Mouse (Mus musculus) heart, embryonic 11.5 days (tissue): ENCODE measurements around the gene Tldc2. TPM values are rescaled to one million over a fixed set of nuclear protein-coding genes. Genes with fewer than 3 reads are reported as not detected.

ENCODE experiments used
- ATAC-seq: fragments of 200-750 bp; cut with Nextera tagmentation; replicated peaks from 2 replicates; pipeline ENCODE4 v1.8.0; 2017; ENCODE audit warnings: moderate library complexity; ENCODE audit not compliant: insufficient number of reproducible peaks, low FRiP score, low TSS enrichment
- H3K27ac ChIP-seq: fragments of 300-500 bp; sonication (generic); 2 replicates; pipeline ENCODE4 v1.5.1; 2014; ENCODE audit warnings: mild to moderate bottlenecking, low read depth, low read length
- H3K27me3 ChIP-seq: fragments of 300-500 bp; sonication (generic); 2 replicates; pipeline ENCODE4 v1.6.1; 2014; ENCODE audit warnings: mild to moderate bottlenecking, low read length, mixed read lengths; ENCODE audit not compliant: control insufficient read depth, insufficient read depth
- H3K36me3 ChIP-seq: fragments of 300-500 bp; sonication (generic); 2 replicates; pipeline ENCODE4 v1.6.1; 2014; ENCODE audit warnings: mild to moderate bottlenecking, low read length, moderate library complexity, mixed read lengths; ENCODE audit not compliant: control insufficient read depth, insufficient read depth
- H3K4me1 ChIP-seq: fragments of 300-500 bp; sonication (generic); 2 replicates; pipeline ENCODE4 v1.6.1; 2014; ENCODE audit warnings: low read length; ENCODE audit not compliant: control insufficient read depth, insufficient read depth
- H3K4me2 ChIP-seq: fragments of 300-500 bp; sonication (generic); 2 replicates; pipeline ENCODE4 v1.6.1; 2014; ENCODE audit warnings: mild to moderate bottlenecking, moderate library complexity
- H3K4me3 ChIP-seq: fragments of 300-500 bp; sonication (generic); 2 replicates; pipeline ENCODE4 v1.5.1; 2014; ENCODE audit warnings: low read depth, low read length
- H3K9ac ChIP-seq: fragments of 300-500 bp; sonication (generic); 2 replicates; pipeline ENCODE4 v1.6.1; 2014; ENCODE audit warnings: mild to moderate bottlenecking, low read depth, low read length, moderate library complexity
- H3K9me3 ChIP-seq: fragments of 300-500 bp; sonication (generic); replicated peaks from 2 replicates; pipeline ENCODE4 v1.6.1; 2016; ENCODE audit warnings: low read length; ENCODE audit not compliant: control insufficient read depth
- WGBS: fragments of 180-500 bp; shearing (Covaris S2); extraction: QIAGEN DNeasy Blood & Tissue Kit; methylation state at CpG from one replicate; pipeline ENCODE4 v1.1.7; 2014; ENCODE audit not compliant: insufficient replicate concordance; 5-methylcytosine and 5-hydroxymethylcytosine counted together
- polyA plus RNA-seq: library from polyadenylated mRNA; unstranded; fragments of >200 nt; fragmentation: Nextera tagmentation; extraction: Ambion mirVana; gene quantifications from 2 replicates; pipeline ENCODE4 v1.2.1, GENCODE M21; 2014

The Tldc2 gene
- 0.26 TPM in 1 of 2 replicates, not detected in the other for polyA plus RNA-seq

DNA sequence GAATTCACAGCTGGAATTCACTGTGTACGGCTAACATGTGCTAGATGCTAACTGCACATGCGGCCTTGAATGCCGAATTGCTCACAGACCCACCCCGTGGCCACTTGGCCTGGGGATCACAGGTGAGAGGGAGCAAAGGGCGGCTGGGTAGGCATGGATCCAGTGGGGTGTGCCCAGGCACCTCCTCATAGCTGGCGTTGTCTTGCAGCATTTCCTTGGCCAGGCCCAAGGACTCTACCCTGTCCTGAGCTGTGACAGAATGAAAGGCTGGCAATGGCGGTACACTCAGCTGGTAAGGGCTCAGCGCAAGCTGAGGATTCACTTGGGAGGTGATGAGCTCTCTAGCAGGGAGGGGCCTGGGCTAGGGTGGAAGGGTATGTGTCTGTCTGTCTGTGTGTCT, at the start of gene Tldc2:
TSS of gene Tldc2 (plus strand) at position 260 of the 400 bp plus-strand sequence.
- H3K36me3 ChIP-seq: no peaks in the 10 kb centered on the region
- no peak within 1 kb of the TSS for H3K27ac ChIP-seq
- no peaks in the 10 kb centered on the region for H3K9me3 ChIP-seq
- H3K4me1 ChIP-seq: peaks cover 17% of the 10 kb centered on the region
- H3K4me2 ChIP-seq: no peak within 1 kb of the TSS
- H3K27me3 ChIP-seq: peaks cover 2% of the 10 kb centered on the region; the same call in 1 of the 2 replicates
- no peak within 1 kb of the TSS for H3K9ac ChIP-seq
- no peak within 1 kb of the TSS for H3K4me3 ChIP-seq
- ATAC-seq: no peak
- WGBS: 84% methylated on average over 8 of the region's 8 CpGs

DNA sequence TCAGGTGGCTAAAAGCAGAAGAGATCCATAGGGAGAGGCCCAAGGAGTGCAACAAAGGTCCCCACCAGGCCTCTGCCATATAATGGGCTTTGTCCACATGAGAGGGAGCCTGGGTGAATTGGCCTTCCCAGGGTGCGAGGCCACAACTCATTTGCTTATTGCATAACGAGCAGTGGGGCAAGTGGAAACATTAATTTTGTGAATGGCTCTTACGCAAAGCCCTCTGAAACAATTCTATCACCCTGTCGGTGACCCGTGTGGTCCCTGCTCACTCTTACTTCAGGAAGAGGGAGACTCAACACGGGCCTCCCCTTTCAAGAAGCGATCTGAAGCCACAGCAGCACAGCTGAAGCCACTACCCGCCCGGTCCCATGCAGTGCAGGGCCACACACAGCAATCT, 49.6 kb upstream of the Tldc2 start:
- no peaks in the 10 kb centered on the region for H3K27me3 ChIP-seq
- H3K9ac ChIP-seq: no peak overlapping the region
- ATAC-seq: no peak
- H3K4me1 ChIP-seq: no peaks in the 10 kb centered on the region
- H3K36me3 ChIP-seq: peaks cover 39% of the 10 kb centered on the region
- H3K9me3 ChIP-seq: no peaks in the 10 kb centered on the region
- 86% methylated on average over 9 of the region's 9 CpGs for WGBS
- H3K27ac ChIP-seq: no peak overlapping the region
- no peak overlapping the region for H3K4me3 ChIP-seq
- H3K4me2 ChIP-seq: no peak overlapping the region

DNA sequence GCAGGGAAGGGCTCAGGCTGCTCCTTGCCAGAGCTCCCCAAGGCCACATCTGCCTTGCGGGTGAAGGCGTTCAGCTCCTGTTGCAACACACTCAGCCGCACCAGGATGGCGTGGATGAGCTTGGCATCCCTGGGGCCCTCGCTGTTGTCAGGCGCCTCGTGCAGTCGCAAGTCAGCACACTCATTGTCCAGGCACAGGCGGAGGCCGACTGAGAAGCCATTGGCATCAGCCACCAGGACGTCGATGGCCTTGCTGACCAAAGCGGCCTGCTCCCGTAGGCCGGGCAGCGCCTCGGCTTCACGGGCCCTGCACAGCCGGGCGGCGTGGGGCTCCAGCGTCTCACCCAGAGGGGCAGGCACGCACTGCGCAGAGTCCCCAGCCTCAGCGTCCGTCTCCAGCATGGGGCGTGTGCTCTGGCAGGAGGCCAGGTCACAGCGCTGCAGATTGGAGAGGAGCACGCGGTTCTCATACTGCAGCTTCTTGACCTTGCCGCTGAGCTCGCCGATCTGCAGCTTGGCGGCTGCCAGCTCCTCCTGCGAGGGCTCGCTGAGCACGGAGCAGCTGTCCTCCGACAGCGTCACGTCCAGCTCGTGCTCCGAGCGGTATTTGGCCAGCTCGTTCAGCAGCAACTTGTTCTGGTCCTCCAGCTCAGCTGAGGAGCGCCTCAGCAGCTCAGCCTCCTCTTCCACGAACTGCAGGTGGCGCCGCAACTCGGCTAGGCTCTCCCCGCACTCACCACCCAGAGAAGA, 46.8 kb upstream of the Tldc2 start:
- H3K4me1 ChIP-seq: no peaks in the 10 kb centered on the region
- ATAC-seq: no peak
- H3K9ac ChIP-seq: no peak overlapping the region
- no peak overlapping the region for H3K4me2 ChIP-seq
- peaks cover 34% of the 10 kb centered on the region for H3K36me3 ChIP-seq
- H3K27ac ChIP-seq: no peak overlapping the region; the same call in 1 of the 2 replicates
- no peaks in the 10 kb centered on the region for H3K9me3 ChIP-seq
- no peaks in the 10 kb centered on the region for H3K27me3 ChIP-seq
- WGBS: 86% methylated on average over 50 of the region's 50 CpGs
- H3K4me3 ChIP-seq: no peak overlapping the region

DNA sequence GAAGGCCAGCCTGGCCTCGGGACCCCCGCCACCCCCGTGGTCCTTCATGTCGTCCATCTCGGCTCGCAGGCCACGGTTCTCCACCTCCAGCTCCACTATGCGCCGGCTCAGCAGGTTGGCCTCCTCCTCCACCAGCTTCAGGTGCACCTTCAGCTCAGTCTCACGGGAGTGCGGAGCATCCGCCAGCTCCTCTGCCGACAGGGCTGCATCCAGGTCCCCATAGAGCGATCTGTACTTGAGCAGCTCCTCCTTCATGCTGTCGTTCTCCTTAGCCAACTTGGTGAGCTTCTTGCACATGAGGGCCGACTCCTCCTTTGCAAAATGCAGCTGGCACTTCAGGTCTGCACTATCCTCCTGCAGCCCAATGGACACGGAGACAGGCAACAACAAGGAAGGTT, 46.2 kb upstream of the Tldc2 start:
- WGBS: 77% methylated on average over 17 of the region's 17 CpGs
- peaks cover 39% of the 10 kb centered on the region for H3K36me3 ChIP-seq
- H3K27ac ChIP-seq: no peak overlapping the region; the same call in 1 of the 2 replicates
- no peak overlapping the region for H3K9ac ChIP-seq
- H3K9me3 ChIP-seq: no peaks in the 10 kb centered on the region
- no peaks in the 10 kb centered on the region for H3K4me1 ChIP-seq
- H3K4me3 ChIP-seq: no peak overlapping the region
- H3K27me3 ChIP-seq: no peaks in the 10 kb centered on the region
- no peak for ATAC-seq
- no peak overlapping the region for H3K4me2 ChIP-seq

DNA sequence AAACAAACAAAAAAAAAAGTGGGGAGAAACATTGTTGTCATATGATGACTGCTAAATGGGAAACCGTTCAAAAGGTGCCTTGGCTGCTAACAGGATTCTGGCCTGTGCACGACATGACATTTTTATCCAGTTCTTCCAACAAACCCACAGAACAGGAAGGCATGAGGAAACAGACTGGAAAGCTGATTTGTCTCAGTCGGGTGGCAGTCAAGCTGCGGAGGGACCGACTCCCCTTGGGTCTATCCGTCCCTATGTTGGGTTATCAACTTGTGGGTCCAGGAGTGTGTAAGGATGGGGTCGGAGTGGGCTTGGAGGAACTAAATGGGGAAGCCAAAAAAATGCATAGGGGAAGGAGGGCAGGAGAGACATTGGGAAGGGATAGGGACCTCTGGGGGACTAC, 45.4 kb upstream of the Tldc2 start:
- Histone ChIP-seq H3K27me3 (no peaks in the 10 kb centered on the region), H3K9me3 (no peaks in the 10 kb centered on the region), H3K27ac (no peak overlapping the region), H3K9ac (no peak overlapping the region), H3K4me3 (no peak overlapping the region), H3K4me1 (no peaks in the 10 kb centered on the region), H3K4me2 (no peak overlapping the region), H3K36me3 (peaks cover 47% of the 10 kb centered on the region)
- WGBS: 80% methylated on average over 7 of the region's 7 CpGs
- no peak for ATAC-seq

DNA sequence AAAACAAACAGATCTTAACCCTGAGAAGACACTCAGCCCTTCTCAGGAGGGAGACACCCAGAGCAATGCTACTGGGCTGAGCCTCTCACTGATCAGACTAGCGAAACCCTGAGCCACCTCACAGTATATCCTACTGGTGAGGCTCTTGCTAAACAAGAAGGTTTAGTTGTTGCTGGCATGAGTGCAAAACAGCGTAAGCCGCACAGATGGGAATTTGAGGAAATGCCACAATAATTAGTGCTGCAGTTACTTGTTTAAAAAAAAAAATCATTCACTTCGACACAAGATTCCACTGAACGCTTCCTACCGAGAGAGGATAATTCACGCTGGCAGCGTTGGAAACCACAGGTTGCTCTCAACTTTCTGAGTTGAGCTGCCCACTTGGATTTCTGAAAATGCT, 43.3 kb upstream of the Tldc2 start:
- Histone ChIP-seq H3K9ac (no peak overlapping the region), H3K27ac (no peak overlapping the region), H3K4me2 (no peak overlapping the region), H3K27me3 (no peaks in the 10 kb centered on the region), H3K36me3 (peaks cover 48% of the 10 kb centered on the region), H3K4me3 (no peak overlapping the region), H3K4me1 (no peaks in the 10 kb centered on the region), H3K9me3 (no peaks in the 10 kb centered on the region)
- WGBS: 90% methylated on average over 8 of the region's 8 CpGs
- ATAC-seq: no peak

DNA sequence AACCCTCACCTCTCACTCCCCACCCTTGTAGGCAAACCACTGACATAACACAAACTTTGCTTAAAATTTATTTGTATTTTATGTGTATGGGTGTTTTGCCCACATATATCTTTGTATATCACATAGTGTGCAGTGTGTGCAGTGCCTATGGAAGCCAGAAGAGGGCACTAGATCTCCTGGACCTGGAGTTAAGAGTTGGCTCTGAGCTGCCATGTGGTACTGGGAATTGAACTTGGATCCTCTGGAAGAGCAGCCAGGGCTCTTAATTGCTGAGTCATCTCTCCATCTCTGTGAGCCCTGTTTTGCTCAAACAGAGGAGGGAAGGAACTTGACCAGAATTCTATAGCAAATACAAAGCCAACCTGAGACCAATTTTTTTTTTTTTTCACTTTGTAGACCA, 42.9 kb upstream of the Tldc2 start:
- no peak for ATAC-seq
- Histone ChIP-seq H3K9ac (no peak overlapping the region), H3K4me2 (no peak overlapping the region), H3K9me3 (no peaks in the 10 kb centered on the region), H3K36me3 (peaks cover 44% of the 10 kb centered on the region), H3K27ac (no peak overlapping the region), H3K4me1 (no peaks in the 10 kb centered on the region), H3K4me3 (no peak overlapping the region), H3K27me3 (no peaks in the 10 kb centered on the region)

DNA sequence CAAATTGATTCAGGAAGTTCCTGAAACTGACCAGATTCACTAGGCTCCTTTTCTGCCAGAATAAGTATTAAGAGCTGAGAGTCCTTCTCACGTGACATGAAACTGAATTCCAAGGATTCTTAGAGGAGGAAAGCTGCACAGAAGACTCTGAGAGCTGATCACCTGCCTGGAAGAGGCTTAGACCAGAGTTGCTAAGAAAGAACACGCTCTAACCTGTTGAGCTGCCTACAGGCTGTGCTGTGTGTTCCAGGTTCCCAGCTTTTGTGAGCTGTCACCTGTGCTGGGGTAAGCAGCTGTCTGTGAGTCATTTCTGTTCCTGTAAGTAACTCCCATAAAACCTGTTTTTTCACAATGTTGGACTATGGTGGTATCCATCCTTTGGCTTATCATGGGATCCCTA, 40.9 kb upstream of the Tldc2 start:
- no peaks in the 10 kb centered on the region for H3K27me3 ChIP-seq
- no peaks in the 10 kb centered on the region for H3K9me3 ChIP-seq
- H3K9ac ChIP-seq: no peak overlapping the region
- no peak overlapping the region for H3K27ac ChIP-seq
- H3K36me3 ChIP-seq: peaks cover 27% of the 10 kb centered on the region
- H3K4me3 ChIP-seq: no peak overlapping the region
- WGBS: 91% methylated on average over 2 of the region's 2 CpGs
- no peak overlapping the region for H3K4me2 ChIP-seq
- H3K4me1 ChIP-seq: peaks cover 5% of the 10 kb centered on the region
- ATAC-seq: no peak

DNA sequence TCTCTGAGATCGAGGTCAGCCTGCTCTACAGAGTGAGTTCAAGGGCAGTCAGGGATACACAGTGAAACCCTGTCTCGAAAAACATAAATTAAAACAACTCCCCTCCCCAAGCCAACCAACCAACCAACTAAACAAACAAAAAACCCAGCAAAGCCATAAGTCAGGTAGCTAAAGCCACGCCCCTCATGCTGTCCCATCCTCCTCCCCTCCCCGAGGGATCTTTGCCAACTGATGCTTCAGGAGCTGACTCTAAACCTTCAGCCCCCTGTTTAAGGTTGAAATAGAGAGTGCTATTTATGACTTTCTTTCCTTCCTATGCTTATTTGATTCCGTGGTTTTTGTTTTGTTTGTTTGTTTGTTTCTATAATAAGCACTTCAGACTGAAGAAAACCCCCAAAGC, 39.9 kb upstream of the Tldc2 start:
- WGBS: 83% methylated on average over 5 of the region's 5 CpGs
- no peaks in the 10 kb centered on the region for H3K9me3 ChIP-seq
- H3K4me3 ChIP-seq: no peak overlapping the region
- peaks cover 5% of the 10 kb centered on the region for H3K4me1 ChIP-seq
- H3K36me3 ChIP-seq: peaks cover 26% of the 10 kb centered on the region
- no peak overlapping the region for H3K27ac ChIP-seq
- H3K4me2 ChIP-seq: no peak overlapping the region
- H3K27me3 ChIP-seq: no peaks in the 10 kb centered on the region
- ATAC-seq: no peak
- H3K9ac ChIP-seq: no peak overlapping the region
